Mouse (Mus musculus) myocyte (in vitro differentiated cells): ENCODE data around the gene Mgst2.

ENCODE experiments used
- E2F4 ChIP-seq: IDR thresholded peaks from one replicate; pipeline ENCODE4 v1.6.1; 2011; ENCODE audit warnings: mild to moderate bottlenecking, control low read depth, moderate library complexity; ENCODE audit not compliant: insufficient read depth
- MAX ChIP-seq: IDR thresholded peaks from one replicate; pipeline ENCODE4 v1.6.1; 2011; ENCODE audit warnings: low read depth, mild to moderate bottlenecking, control low read depth
- MYOG ChIP-seq, 3 experiments: IDR thresholded peaks; one replicate each; pipeline ENCODE4 v1.6.1; 2011; ENCODE audit warnings: control low read depth in 2 of 3, low read depth in 2 of 3, mild to moderate bottlenecking in 2 of 3; ENCODE audit not compliant: insufficient read length in 2 of 3, control insufficient read depth in 1 of 3, insufficient read depth in 1 of 3
- POLR2A ChIP-seq: IDR thresholded peaks from one replicate; pipeline ENCODE4 v1.6.1; 2011; ENCODE audit warnings: low read depth, mild to moderate bottlenecking, control low read depth, moderate library complexity; ENCODE audit not compliant: insufficient read length
- POLR2AphosphoS2 ChIP-seq: IDR thresholded peaks from one replicate; pipeline ENCODE4 v1.6.1; 2011; ENCODE audit warnings: low read depth, control low read depth; ENCODE audit not compliant: insufficient read length
- TCF12 ChIP-seq: IDR thresholded peaks from one replicate; pipeline ENCODE4 v1.6.1; 2011; ENCODE audit warnings: mild to moderate bottlenecking, control low read depth; ENCODE audit not compliant: poor library complexity, insufficient read depth, severe bottlenecking
- USF1 ChIP-seq: IDR thresholded peaks from one replicate; pipeline ENCODE4 v1.6.1; 2011; ENCODE audit warnings: low read depth, mild to moderate bottlenecking, control low read depth, moderate library complexity

GRCm38 (mm10) chr3:51614278-51614677 lies 45.9 kb upstream of the Mgst2 start:
- TF ChIP-seq E2F4 (no peak), POLR2AphosphoS2 (no peak), USF1 (no peak), POLR2A (no peak), TCF12 (no peak), MAX (no peak), MYOG (IDR thresholded peaks at IDR 0.05; ENCODE audit: control insufficient read depth in 1 of 3, insufficient read depth in 1 of 3, insufficient read length in 2 of 3, low read depth in 2 of 3) (no peak)
